Mouse (Mus musculus) neural tube, embryonic 13.5 days (tissue): ENCODE results near the gene Gm26602. TPM values are rescaled to one million over a fixed set of nuclear protein-coding genes. Genes with fewer than 3 reads are reported as not detected.

Source experiments
- ATAC-seq: fragments of 200-750 bp; cut with Nextera tagmentation; 2 replicates; pipeline ENCODE4 v1.8.0; 2017; ENCODE audit warnings: low read depth, mild to moderate bottlenecking, moderate TSS enrichment, moderate library complexity
- H3K27ac ChIP-seq: fragments of 300-500 bp; sonication (generic); replicated peaks from 2 replicates; pipeline ENCODE4 v1.5.1; 2015; ENCODE audit warnings: moderate library complexity, mild to moderate bottlenecking, inconsistent platforms
- H3K27me3 ChIP-seq: fragments of 300-500 bp; sonication (generic); 2 replicates; pipeline ENCODE4 v1.6.1; 2015; ENCODE audit warnings: mild to moderate bottlenecking, inconsistent platforms
- H3K36me3 ChIP-seq: fragments of 300-500 bp; sonication (generic); 2 replicates; pipeline ENCODE4 v1.6.1; 2015; ENCODE audit warnings: mild to moderate bottlenecking, inconsistent platforms
- H3K4me1 ChIP-seq: fragments of 300-500 bp; sonication (generic); replicated peaks from 2 replicates; pipeline ENCODE4 v1.6.1; 2015; ENCODE audit warnings: inconsistent platforms
- H3K4me2 ChIP-seq: fragments of 300-500 bp; sonication (generic); 2 replicates; pipeline ENCODE4 v1.6.1; 2015; ENCODE audit warnings: inconsistent platforms, mild to moderate bottlenecking, moderate library complexity
- H3K4me3 ChIP-seq: fragments of 300-500 bp; sonication (generic); 2 replicates; pipeline ENCODE4 v1.5.1; 2015; ENCODE audit warnings: mild to moderate bottlenecking, inconsistent platforms
- H3K9ac ChIP-seq: fragments of 300-500 bp; sonication (generic); 2 replicates; pipeline ENCODE4 v1.6.1; 2015; ENCODE audit warnings: moderate library complexity, mild to moderate bottlenecking, inconsistent platforms
- H3K9me3 ChIP-seq: fragments of 300-500 bp; sonication (generic); 2 replicates; pipeline ENCODE4 v1.6.1; 2016; ENCODE audit warnings: inconsistent platforms
- WGBS: fragments of 180-500 bp; shearing (Covaris S2); methylation state at CpG from one replicate; pipeline ENCODE4 v1.1.7; 2015; 5-methylcytosine and 5-hydroxymethylcytosine counted together
- polyA plus RNA-seq: library from polyadenylated mRNA; unstranded; fragments of >200 nt; fragmentation: Nextera tagmentation; extraction: Ambion mirVana; gene quantifications from 2 replicates; pipeline ENCODE4 v1.2.1, GENCODE M21; 2015

Gm26602 gene
- polyA plus RNA-seq, 1 experiment from 2014 or later: 40.5 TPM

DNA sequence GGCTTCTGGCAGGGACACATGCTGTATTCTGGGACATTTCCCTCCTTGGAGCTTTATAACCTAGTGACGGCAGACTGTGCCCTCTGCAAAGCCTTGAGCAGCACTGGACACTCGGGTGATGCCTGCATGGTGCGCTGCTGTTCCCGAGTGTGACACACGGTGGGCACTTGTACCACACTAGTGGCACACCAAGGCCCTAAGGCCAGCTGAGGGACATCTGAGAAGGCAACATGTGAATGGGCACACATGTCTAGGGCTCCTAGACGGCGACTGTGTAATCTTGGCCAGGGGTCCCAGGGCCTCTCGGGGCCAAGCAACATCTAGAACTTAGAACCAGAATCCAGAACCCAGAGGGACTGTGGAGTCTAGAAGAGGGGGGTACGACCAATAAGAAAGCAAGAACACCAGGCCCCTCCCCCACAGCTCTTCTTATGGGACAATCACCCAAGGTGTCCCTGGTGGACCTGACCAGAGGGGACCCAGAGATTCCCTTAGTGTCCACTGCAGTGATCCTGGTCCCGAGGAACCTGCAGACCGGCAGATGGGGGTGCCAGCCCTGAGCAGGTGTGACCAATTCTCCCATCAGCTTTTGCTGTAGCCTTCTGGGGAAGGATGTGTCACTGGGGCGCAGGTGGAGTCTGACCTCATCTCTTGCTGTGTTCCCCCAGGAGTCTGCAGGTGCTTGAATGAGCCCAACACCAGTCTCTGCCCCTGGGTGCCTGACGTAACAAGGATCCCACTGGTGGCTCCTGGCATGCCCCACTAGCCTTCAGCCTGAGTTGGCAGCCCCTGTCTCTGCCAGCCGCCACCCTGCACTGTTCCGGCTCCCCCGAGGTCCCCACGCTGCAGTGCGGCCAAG, 19.5 kb downstream of the Gm26602 start:
- Histone ChIP-seq H3K4me2 (peak overlapping the region; percentile 76), H3K27ac (peak overlapping the region; percentile 96), H3K4me1 (peaks cover 77% of the 10 kb centered on the region), H3K27me3 (no peaks in the 10 kb centered on the region), H3K4me3 (peak overlapping the region; percentile 96), H3K36me3 (peaks cover 36% of the 10 kb centered on the region), H3K9ac (peak overlapping the region; percentile 94), H3K9me3 (no peaks in the 10 kb centered on the region)
- 76% methylated on average over 18 of the region's 18 CpGs for WGBS
- no peak for ATAC-seq

DNA sequence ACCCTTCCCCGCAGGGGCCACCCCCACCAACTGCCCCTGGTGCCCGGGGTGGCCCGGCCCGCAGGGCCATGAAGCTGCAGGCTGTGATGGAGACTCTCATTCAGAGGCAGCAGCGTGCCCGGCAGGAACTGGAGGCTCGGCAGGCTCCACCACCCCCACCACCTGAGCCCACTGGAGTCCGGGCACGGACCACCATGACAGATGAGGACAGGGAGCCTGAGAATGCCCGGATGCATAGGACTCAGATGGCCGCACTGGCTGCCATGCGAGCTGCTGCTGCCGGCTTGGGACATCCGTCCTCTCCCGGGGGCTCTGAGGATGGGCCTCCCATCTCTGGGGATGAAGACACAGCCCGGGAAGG, 20.1 kb downstream of the Gm26602 start:
- peak overlapping the region; percentile 76; the same call in 1 of the 2 replicates for H3K4me2 ChIP-seq
- no peak overlapping the region for H3K4me3 ChIP-seq
- no peak for ATAC-seq
- H3K9me3 ChIP-seq: no peaks in the 10 kb centered on the region
- H3K27ac ChIP-seq: peak overlapping the region; percentile 49; the same call in 1 of the 2 replicates
- H3K9ac ChIP-seq: peak overlapping the region; percentile 94; the same call in 1 of the 2 replicates
- H3K4me1 ChIP-seq: peaks cover 79% of the 10 kb centered on the region
- no peaks in the 10 kb centered on the region for H3K27me3 ChIP-seq
- H3K36me3 ChIP-seq: peaks cover 40% of the 10 kb centered on the region
- 51% methylated on average over 16 of the region's 16 CpGs for WGBS

DNA sequence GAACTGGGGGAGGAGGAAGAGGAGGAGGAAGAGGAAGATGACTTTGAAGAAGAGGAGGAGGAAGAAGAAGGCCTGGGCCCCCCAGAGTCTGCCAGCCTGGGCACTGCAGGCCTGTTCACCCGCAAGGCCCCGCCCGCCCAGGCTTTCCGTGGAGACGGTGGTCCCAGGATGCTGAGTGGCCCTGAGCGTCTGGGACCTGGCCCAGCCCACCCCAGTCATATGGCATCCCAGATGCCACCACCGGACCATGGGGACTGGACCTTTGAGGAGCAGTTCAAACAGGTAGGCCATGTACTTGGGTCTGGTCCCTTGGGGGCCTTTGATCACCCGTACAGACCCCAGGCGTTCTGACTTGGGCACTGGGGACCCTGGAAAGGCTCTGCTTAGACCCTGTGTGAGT, 21.1 kb downstream of the Gm26602 start:
- H3K27ac ChIP-seq: 0 out of 2 replicates have a peak overlapping the region, but pooled peaks have one; percentile 80
- no peak for ATAC-seq
- 0 out of 2 replicates have a peak overlapping the region, but pooled peaks have one; percentile 22 for H3K4me2 ChIP-seq
- H3K9me3 ChIP-seq: no peaks in the 10 kb centered on the region
- no peak overlapping the region for H3K9ac ChIP-seq
- no peak overlapping the region for H3K4me3 ChIP-seq
- peaks cover 81% of the 10 kb centered on the region for H3K4me1 ChIP-seq
- H3K36me3 ChIP-seq: peaks cover 42% of the 10 kb centered on the region
- 81% methylated on average over 9 of the region's 9 CpGs for WGBS
- H3K27me3 ChIP-seq: no peaks in the 10 kb centered on the region

DNA sequence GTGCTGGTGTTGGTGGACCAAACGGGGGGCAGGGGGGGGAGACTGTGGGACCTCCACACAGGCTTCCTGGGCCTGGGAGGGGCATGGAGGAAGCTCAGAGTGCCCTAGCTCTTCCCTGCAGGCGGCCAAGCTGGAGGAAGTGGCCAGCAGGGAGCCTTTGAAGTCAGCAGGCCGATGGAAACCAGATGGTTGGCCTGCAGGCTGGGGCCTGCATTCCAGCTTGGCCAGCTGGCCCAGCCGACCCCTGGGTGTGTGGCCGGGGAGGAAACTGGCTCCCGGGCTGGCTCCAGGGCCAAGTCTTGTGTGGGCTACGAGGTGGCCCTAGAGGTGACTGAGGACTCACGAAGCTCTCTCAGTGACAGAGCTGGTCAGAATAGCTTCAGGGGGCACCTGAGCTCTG, 22.1 kb downstream of the Gm26602 start:
- peaks cover 90% of the 10 kb centered on the region for H3K4me1 ChIP-seq
- ATAC-seq: no peak
- 15% methylated on average over 8 of the region's 8 CpGs for WGBS

DNA sequence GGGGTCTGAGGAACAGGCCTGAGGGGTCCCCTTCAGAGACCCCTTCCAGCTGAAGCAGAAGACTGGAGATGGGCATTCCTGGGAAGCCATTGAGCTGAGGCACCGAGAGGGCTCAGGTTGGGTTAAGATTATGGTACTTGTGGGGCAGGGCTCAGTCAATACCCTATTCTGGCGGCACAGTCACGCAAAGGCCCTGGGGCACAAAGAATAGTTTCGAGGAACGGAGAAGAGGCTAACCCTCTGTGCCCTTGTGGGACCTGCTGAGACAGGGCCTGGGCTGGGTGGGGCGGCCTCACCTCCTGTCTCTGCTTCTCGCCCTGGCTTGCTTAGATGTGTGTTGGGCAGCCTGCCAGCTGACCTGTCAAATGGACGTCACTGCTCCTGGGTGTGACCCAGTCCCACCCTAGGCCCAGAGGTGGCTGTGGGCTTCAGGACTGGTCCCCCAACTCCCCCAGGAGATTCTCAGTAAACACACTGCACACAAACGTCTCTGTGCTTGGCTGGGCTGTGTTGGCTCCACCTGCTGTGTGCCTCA, 22.6 kb downstream of the Gm26602 start:
- ATAC-seq: no peak
- H3K27ac ChIP-seq: peak overlapping the region; percentile 80
- no peaks in the 10 kb centered on the region for H3K9me3 ChIP-seq
- H3K9ac ChIP-seq: peak overlapping the region; percentile 43; the same call in 1 of the 2 replicates
- H3K4me3 ChIP-seq: no peak overlapping the region
- peaks cover 95% of the 10 kb centered on the region for H3K4me1 ChIP-seq
- H3K36me3 ChIP-seq: peaks cover 47% of the 10 kb centered on the region
- 62% methylated on average over 9 of the region's 9 CpGs for WGBS
- no peak overlapping the region; the same call in 1 of the 2 replicates for H3K4me2 ChIP-seq
- H3K27me3 ChIP-seq: no peaks in the 10 kb centered on the region

More for the DNA sequence above, 22.1 kb downstream of the Gm26602 start:
- no peaks in the 10 kb centered on the region for H3K27me3 ChIP-seq
- no peaks in the 10 kb centered on the region for H3K9me3 ChIP-seq
- peak overlapping the region; percentile 80 for H3K27ac ChIP-seq
- peaks cover 43% of the 10 kb centered on the region for H3K36me3 ChIP-seq
- peak overlapping the region; percentile 22 for H3K4me2 ChIP-seq
- no peak overlapping the region for H3K4me3 ChIP-seq
- H3K9ac ChIP-seq: peak overlapping the region; percentile 43; the same call in 1 of the 2 replicates

DNA sequence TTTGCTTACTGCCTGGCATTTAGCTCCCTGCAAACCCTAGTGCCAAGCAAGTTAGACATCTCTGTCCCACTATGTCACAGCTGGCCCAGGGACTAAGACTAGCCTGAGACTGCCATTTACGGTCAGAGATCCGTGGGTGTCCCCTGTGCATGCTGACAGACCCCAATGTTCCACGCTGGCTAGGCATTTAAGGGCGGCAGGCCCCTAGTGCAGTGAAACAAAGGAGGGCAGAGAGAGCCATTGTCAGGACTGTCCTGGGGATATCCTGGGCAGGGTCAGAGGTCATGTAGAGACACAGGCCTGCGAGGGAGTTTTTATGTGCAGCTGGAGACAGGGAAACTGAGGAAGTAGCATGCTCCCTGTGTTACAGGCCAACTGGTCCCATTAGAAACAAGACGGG, 23.2 kb downstream of the Gm26602 start:
- Histone ChIP-seq H3K4me3 (no peak overlapping the region), H3K4me2 (no peak overlapping the region), H3K9me3 (no peaks in the 10 kb centered on the region), H3K27ac (peak overlapping the region; percentile 80), H3K9ac (peak overlapping the region; percentile 38; the same call in 1 of the 2 replicates), H3K27me3 (no peaks in the 10 kb centered on the region), H3K36me3 (peaks cover 47% of the 10 kb centered on the region), H3K4me1 (peaks cover 94% of the 10 kb centered on the region)
- 27% methylated on average over 6 of the region's 6 CpGs for WGBS
- ATAC-seq: no peak

DNA sequence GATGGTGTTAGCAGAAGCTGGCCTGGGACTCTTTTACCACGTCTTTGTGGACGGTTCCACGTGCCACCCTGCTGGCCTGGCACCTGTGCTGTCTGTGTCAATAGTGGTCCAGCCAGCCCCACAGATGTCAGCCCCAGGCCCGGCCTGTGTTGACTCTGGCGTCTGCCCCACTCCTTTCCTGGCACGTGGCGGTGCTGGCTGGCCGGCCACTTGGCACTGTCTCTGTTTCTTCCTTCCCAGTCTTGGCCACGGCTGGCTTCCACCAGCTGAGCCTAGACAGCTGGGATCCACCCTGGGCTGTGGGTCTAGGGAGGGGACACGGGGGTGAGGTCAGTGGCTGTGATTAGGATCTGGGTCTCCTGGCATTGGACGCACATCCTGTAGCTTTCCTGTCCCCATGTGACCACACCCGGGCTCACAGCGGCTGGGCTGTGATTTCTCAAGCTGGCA, 23.6 kb downstream of the Gm26602 start:
- Histone ChIP-seq H3K4me1 (peaks cover 89% of the 10 kb centered on the region), H3K9ac (no peak overlapping the region; the same call in 1 of the 2 replicates), H3K27me3 (no peaks in the 10 kb centered on the region), H3K4me2 (no peak overlapping the region), H3K9me3 (no peaks in the 10 kb centered on the region), H3K36me3 (peaks cover 47% of the 10 kb centered on the region), H3K27ac (peak overlapping the region; percentile 80), H3K4me3 (no peak overlapping the region)
- 0 out of 2 replicates have a peak, but pooled peaks have one; percentile 15 for ATAC-seq
- WGBS: 51% methylated on average over 13 of the region's 13 CpGs

DNA sequence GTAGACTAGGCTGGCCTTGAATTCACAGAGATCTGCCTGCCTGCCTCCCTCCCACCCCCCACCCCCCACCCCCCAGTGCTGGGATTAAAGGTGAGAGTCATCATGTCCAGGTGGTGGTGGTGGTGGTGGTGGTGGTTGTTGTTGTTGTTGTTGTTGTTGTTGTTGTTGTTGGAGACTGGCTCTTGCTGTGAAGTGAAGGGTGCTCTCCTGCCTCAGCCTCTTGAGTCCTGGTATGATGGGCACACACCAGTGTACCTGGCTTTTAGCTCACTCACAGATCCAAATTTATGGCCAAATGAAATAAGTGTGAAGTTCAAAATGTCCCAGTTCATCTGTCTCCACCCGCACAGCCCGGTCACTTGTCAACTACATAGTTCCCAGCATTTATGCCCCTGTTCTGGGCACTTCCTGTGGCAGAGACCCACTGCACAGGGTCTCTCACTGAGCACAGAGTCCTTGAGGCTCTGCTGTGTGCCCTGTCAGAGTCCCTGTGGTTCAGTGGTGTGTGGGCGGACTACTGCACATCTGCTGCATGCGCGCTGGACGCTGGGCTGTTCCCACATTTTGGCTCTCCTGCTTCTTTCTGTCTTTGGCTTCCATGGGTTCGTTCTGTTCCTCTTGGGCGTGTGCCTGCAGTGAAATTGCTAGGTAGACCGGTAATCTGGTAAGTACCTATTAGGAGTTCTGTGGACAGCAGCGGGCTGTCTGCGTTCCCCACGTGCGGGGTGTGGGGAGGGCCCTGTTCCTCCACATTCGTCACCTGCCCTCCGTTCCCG, 24.3 kb downstream of the Gm26602 start:
- no peak for ATAC-seq
- H3K36me3 ChIP-seq: peaks cover 47% of the 10 kb centered on the region
- H3K9ac ChIP-seq: no peak overlapping the region
- WGBS: 89% methylated on average over 16 of the region's 16 CpGs
- no peaks in the 10 kb centered on the region for H3K27me3 ChIP-seq
- no peaks in the 10 kb centered on the region for H3K9me3 ChIP-seq
- peak overlapping the region; percentile 80 for H3K27ac ChIP-seq
- H3K4me2 ChIP-seq: no peak overlapping the region
- H3K4me3 ChIP-seq: no peak overlapping the region
- peaks cover 82% of the 10 kb centered on the region for H3K4me1 ChIP-seq

DNA sequence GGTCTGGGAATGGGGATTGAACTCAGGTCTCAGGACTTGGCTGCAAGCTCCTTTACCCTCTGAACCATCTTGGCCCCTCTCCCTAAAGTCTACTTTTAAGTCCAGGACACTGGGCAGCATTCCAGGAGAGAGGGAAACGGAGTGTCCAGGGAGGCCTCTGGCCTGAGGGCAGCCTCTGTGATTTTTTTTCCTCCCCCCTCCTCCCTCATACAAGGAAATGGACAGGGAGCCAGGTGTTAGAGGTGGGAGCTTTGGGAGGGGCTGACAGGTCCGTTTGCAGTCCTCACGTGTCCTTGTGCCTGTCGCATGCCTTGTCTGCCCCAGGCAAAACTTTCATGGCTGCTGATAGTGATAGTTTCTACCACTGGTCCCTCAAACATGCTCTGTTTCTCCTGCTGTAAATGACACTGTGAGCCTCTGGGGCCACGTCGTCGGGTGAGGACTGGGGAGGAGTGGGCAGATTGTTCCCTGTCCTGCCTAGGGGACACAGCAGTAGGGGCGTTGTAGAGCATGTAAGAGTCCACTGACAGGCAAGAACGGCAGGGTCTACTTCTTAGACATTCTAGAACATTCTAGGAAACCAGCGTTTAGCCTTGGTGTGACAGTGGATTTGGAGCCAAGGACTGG, 25.7 kb downstream of the Gm26602 start:
- no peaks in the 10 kb centered on the region for H3K9me3 ChIP-seq
- ATAC-seq: no peak
- no peaks in the 10 kb centered on the region for H3K27me3 ChIP-seq
- H3K36me3 ChIP-seq: peaks cover 46% of the 10 kb centered on the region
- H3K27ac ChIP-seq: peak overlapping the region; percentile 61
- peaks cover 68% of the 10 kb centered on the region for H3K4me1 ChIP-seq
- H3K9ac ChIP-seq: no peak overlapping the region
- peak overlapping the region; percentile 27; the same call in 1 of the 2 replicates for H3K4me2 ChIP-seq
- H3K4me3 ChIP-seq: no peak overlapping the region
- 75% methylated on average over 10 of the region's 10 CpGs for WGBS

DNA sequence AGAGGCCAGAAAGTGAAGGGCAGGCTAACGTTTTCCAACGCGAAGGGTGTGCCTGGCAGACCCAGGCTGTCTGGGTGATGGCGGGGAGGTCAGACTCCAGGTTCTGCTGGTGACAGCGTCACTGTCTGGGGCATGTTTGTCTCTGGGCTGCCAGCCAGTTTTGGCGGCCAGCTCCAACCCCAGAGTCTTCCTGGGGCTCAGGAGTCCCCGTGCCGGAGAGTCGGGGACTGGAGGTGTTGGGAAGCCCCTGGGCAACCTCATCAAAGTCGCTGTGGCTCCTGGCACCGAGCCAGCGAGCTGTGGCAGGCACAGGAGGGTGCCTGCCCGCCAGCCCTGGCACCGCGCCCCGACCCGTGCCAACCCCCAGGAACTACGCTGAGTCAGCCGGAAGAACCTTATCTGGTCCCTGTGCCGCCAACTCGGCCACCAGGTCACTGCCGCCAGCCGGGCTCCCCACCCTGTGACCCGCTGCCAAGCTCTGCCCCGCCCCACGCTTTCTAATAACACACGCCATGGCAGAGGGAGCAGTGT, 26.3 kb downstream of the Gm26602 start:
- Histone ChIP-seq H3K36me3 (peaks cover 45% of the 10 kb centered on the region), H3K27ac (peak overlapping the region; percentile 61), H3K4me1 (peaks cover 62% of the 10 kb centered on the region), H3K4me2 (peak overlapping the region; percentile 27; the same call in 1 of the 2 replicates), H3K9me3 (no peaks in the 10 kb centered on the region), H3K9ac (peak overlapping the region; percentile 41; the same call in 1 of the 2 replicates), H3K27me3 (no peaks in the 10 kb centered on the region), H3K4me3 (no peak overlapping the region)
- 51% methylated on average over 27 of the region's 27 CpGs for WGBS
- peak; percentile 26; the same call in 1 of the 2 replicates for ATAC-seq
